Mouse (Mus musculus) layer of hippocampus, postnatal 36 days (tissue): ENCODE results near the gene Tpx2. TPM values are rescaled to one million over a fixed set of nuclear protein-coding genes. Genes with fewer than 3 reads are reported as not detected.

Experiments used
- DNase-seq, 2 experiments: peaks; one replicate each; pipeline ENCODE4 v3.0.0; 2022
- total RNA-seq, 2 experiments: library from RNA; stranded (reverse); gene quantifications; 2 replicates each; pipeline ENCODE4 v1.2.3; 2021

The Tpx2 gene
- total RNA-seq, 2 experiments from 2014 or later = 2.0 to 3.1 TPM

- no peak for DNase-seq
Measured at GRCm38 (mm10) chr2:152916111-152916510, 68.3 kb downstream of the Tpx2 start.

GRCm38 (mm10) chr2:152917671-152918070 lies 69.9 kb downstream of the Tpx2 start:
- DNase-seq = no peak

- DNase-seq = no peak
Measured at GRCm38 (mm10) chr2:152922376-152922775, 74.6 kb downstream of the Tpx2 start.

GRCm38 (mm10) chr2:152923621-152924020 lies 75.9 kb downstream of the Tpx2 start:
- no peak for DNase-seq

GRCm38 (mm10) chr2:152924128-152924527 lies 76.4 kb downstream of the Tpx2 start:
- no peak for DNase-seq

- no peak for DNase-seq
Measured at GRCm38 (mm10) chr2:152924543-152924942, 76.8 kb downstream of the Tpx2 start.

- no peak for DNase-seq
Measured at GRCm38 (mm10) chr2:152925189-152925872, 77.6 kb downstream of the Tpx2 start.

GRCm38 (mm10) chr2:152926896-152927295 lies 79.1 kb downstream of the Tpx2 start:
- no peak for DNase-seq

GRCm38 (mm10) chr2:152927371-152927770 lies 79.6 kb downstream of the Tpx2 start:
- no peak for DNase-seq

GRCm38 (mm10) chr2:152928219-152928987 lies 80.6 kb downstream of the Tpx2 start:
- no peak for DNase-seq

GRCm38 (mm10) chr2:152928988-152929370 lies 81.2 kb downstream of the Tpx2 start:
- no peak for DNase-seq

GRCm38 (mm10) chr2:152930276-152930675 lies 82.5 kb downstream of the Tpx2 start:
- no peak for DNase-seq

- no peak for DNase-seq
Measured at GRCm38 (mm10) chr2:152931456-152932160, 83.8 kb downstream of the Tpx2 start.

- no peak for DNase-seq
Measured at GRCm38 (mm10) chr2:152933048-152933447, 85.3 kb downstream of the Tpx2 start, which contains the start of gene Foxs1. Gene Foxs1 (minus strand): TSS chr2:152933208.

- peak in 1 of 2 experiments; percentile 31 for DNase-seq
Measured at GRCm38 (mm10) chr2:152933614-152934013, 85.8 kb downstream of the Tpx2 start.

GRCm38 (mm10) chr2:152939846-152940245 lies 92.1 kb downstream of the Tpx2 start:
- peak in 1 of 2 experiments; percentile 25 for DNase-seq

- DNase-seq = no peak
Measured at GRCm38 (mm10) chr2:152941106-152941505, 93.3 kb downstream of the Tpx2 start.

GRCm38 (mm10) chr2:152941776-152942175 lies 94.0 kb downstream of the Tpx2 start:
- no peak for DNase-seq

- no peak for DNase-seq
Measured at GRCm38 (mm10) chr2:152942898-152943515, 95.2 kb downstream of the Tpx2 start.

- no peak for DNase-seq
Measured at GRCm38 (mm10) chr2:152943568-152943967, 95.8 kb downstream of the Tpx2 start.

- no peak for DNase-seq
Measured at GRCm38 (mm10) chr2:152944013-152944412, 96.2 kb downstream of the Tpx2 start.
